Mouse (Mus musculus) CD8-positive naive resting alpha-beta T cell, adult 2 months (primary cell): ENCODE data around the gene Krt14.
"Not testable (repeated sequence)": the region's sequence is repeated elsewhere in the genome, so short reads cannot be mapped to it uniquely, and the experiment has no call there.

Source experiments
- DNase-seq, 2 experiments: peaks; one replicate each; pipeline ENCODE4 v3.0.0; 2022; ENCODE audit warnings: low read depth in 2 of 2, low spot score in 2 of 2

The Krt14 gene

GRCm38 (mm10) chr11:100207498-100207897 is at the start of gene Krt14:
Gene Krt14, minus strand, starts transcription at chr11:100207548.
- no peak for DNase-seq

DNA sequence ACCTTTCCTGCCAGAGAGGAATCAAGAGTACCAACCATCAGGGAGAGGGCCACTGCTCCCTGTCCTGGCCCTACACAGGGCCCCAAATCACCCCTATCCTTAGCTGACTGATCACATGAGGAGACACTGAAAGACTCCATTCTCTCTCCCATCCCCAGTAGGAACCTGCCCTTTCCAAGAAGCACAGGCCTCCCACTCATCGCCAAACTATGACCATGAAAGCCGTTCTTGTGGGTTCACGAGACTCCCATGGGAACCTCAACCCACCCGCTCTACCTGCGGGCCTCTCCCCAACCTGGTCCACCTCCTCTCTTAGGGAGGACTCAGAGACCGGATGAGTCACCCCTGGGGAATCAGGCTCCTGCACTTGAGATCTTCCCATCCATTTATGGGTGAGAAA is 48.2 kb upstream of the Krt14 start:
- no peak for DNase-seq

DNA sequence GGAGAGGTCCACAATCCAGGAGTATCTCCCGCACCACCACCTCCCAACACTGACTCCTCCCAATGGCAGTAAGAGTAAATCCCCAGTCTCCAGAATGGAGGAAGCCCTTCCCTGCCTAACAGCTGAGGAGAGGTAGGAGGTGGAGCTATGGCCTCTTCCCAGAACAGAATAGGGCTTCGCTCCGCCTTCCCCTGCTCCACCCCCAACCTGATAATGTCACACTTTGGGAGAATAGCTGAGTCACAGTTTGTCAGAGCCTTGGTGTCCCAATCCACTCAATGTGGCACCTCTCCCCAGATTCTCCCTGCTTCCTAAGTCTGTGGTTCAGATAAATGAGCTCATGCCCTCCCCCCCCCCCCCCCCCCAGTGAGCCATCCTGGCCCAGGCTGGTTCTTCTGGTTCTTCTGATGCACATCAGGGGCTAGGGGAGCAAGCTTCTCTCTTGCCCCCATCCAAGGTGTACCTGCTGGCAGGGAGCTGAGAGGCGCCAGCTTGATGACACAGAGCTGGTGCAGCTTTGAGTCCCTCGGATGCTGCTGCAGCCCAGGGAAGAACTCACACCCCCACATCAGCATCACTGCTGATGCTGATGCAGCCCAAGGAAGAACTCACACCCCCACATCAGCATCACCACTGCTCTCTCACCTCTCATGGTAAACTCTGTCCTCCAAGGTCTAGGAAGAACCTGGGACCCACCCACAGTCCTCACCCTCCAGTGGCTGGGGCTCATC is 47.2 kb upstream of the Krt14 start:
- no peak for DNase-seq

- no peak for DNase-seq
Observed at GRCm38 (mm10) chr11:100248852-100249465, 41.6 kb upstream of the Krt14 start, which contains the start of gene Krt16. Gene Krt16, minus strand, starts transcription at chr11:100248902.

DNA sequence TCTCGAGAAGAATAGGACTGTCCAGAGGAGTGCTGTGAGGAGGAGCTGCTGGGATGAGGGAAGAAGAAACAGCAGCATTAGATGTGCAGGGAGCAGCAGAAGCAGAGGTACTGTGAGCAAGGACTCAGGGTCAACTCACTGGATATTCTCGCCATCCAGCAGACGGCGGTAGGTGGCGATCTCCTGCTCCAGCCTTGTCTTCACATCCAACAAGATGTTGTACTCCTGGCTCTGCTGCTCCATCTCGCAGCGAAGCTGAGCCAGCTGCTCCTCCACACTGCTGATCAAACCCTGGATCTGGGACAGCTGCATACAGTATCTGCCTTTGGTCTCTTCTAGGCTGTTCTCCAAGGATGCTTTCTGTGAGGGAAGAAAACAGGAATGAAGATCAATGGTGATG is 39.1 kb upstream of the Krt14 start:
- DNase-seq, result not testable (repeated sequence)

- DNase-seq, result not testable (repeated sequence)
Observed at GRCm38 (mm10) chr11:100240272-100240671, 32.9 kb upstream of the Krt14 start.

DNA sequence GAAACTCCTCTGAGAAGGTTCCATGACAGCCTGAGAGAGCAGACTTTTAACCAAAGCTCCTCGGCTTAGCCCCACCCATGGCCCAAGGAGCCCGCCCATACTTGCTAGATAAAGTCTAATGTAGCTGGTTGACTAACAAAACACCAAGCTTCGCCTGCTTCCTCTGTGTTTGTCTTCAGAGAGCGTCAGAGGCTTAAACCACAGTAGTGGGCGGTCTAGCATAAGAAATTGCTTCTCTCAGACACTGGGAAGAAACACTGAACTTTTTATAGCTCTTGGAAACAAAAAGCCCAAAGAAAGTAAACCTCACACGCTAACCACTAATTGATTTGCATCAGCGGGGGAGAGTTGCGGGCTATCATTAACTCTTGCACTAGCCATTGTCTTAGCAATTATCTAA is 14.4 kb upstream of the Krt14 start:
- DNase-seq, result no peak

DNA sequence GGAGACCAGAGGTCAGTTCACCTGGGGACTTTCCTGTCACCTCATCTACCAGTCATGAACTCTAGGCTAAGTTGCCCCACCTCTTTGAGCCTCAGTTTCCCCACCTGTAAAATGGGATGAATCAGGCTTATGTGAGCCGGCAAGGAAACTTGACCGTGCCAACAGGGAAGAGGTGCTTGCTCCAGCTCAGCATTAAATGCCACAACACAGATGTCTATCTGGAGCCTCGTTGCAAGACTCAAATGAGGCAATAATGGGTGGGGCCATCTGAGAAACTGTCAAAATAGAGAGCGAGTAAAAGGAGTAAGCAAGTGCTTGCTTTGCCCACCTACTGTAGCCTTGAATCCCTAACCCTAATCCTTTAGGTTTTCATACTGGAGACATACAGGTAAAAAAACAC is 12.0 kb upstream of the Krt14 start:
- DNase-seq, result no peak

DNA sequence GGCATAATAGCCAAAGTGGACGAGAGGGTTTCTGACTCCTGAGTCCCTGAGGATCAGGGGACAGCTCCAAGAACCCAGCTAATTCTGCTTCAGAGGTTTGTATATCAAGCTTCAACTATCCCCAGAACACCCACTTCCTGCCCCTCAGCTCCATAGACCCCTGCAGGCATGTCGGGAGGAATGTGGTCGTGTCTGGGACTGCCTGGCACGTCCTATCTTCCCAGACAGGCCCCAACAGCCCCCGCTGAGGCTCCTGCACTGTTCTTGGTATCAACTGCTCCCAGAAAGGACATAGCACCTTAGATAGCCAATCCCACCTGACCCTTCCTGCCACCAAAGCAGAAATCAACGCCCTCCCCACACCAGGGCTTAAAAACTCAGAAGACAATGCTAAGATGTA is 1.2 kb upstream of the Krt14 start:
- DNase-seq, result no peak

DNA sequence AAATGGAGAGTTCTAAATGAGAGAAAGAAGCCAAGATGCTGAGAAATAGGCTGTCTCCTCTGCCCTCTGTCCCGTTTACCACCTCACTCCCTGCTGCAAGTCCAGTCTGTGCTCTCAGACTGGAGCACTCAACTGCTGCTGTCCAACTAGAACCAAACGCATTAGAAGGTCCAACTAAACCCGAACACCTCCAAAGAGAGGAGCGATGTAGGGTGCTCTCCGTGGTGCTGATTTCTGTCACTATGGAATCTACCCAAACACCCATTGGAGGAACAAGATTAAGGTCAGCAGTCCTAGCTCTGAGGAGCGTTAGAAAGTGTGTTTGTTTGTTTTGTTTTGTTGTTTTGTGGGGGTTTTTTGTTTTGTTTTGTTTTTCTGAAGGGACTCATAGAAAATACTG is 3.9 kb downstream of the Krt14 start:
- no peak for DNase-seq

DNA sequence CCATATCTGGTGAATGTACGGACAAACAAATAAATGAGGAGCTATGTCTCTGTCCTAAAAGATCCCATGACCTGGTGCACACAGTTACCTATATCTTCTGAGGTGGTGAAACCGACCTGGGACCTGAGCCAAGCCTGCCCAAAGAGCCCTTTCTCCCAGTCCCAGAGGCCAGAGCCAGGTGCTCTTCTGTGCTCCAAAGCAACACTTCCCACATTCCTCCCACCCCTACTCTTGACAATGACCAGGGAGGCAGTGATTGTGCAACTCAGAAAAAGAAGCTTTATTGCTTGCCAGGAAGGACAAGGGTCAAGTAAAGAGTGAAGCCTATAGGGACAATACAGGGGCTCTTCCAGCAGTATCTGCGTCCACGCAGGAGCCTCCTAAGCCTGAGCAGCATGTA is 4.4 kb downstream of the Krt14 start:
- no peak for DNase-seq

DNA sequence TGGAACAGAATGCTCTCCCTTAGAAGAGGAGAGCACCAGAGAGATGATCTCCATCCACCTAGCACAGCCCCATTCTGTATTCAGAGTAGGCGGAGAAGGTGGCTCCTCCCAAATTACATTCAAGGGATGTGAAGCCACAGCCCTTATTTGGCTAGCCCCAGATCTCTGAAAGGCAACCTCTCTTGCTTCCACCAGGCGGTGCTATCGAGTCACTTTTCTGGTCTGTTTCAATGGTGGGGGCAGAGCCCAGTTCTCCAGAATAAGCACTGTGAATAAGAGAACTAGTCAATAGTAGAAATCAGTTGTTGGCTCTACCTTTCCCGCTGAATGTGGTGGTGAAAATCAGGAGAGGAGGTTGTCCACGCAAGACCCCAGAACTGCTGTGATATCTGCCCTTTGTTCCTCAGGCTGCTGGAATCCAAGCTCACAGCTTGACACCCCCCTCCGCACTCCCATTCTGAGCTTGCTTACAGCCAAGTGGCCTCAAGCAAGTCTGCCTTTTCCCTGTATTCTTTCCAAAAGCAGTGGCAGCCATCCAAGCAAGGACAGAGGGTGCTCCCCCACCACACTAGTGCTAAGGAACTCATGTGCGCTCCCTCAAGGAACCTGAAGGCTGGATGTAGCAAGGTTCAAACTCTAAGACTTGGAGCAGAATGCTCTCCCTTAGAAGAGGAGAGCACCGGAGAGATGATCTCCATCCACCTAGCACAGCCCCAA is 7.1 kb downstream of the Krt14 start:
- DNase-seq, result no peak

GRCm38 (mm10) chr11:100198666-100199065 is 8.7 kb downstream of the Krt14 start:
- no peak for DNase-seq

GRCm38 (mm10) chr11:100192992-100193391 is 14.4 kb downstream of the Krt14 start, which contains the start of gene Krt9:
Gene Krt9, minus strand, starts transcription at chr11:100193246.
- no peak for DNase-seq

GRCm38 (mm10) chr11:100191820-100192219 is 15.5 kb downstream of the Krt14 start:
- DNase-seq, result no peak

DNA sequence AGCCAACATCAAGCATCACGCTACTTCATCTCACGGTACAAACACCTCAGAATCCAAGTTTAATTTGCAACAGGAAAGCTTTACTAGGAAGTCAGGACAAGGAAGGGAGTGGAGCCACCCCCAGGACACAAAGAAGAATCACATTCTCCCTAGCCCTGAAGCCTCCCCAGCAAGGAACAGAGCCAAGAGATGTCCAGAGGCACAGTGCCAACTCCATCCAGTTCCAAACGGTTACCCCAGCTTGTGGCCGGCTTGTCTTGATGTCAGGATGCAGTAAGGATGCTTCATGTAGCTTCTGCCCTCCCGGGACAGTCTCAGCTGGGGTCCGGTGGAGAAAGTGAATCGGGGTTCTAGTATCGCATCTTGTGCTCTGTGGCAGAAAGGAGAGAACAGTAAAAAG is 20.6 kb downstream of the Krt14 start:
- DNase-seq, result no peak

DNA sequence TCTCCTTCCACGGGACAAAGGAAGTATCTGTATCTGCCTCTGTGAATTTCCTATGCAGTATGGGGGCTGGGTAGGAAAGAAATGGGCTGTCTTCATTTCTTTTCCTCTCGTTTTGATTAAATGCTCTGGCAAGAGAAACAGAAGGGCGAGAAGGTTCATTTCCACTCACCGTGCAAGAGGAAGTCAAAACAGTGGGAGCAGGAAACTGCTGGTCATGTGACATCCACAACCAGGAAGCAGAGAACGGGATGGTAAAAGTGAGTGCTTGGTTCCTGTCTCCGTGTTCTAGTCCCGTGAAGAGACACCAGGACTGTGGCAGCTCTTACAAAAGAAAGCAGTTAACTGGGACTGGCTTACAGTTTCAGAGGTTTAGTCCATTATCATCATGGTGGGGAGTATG is 25.6 kb downstream of the Krt14 start:
- DNase-seq, result no peak

GRCm38 (mm10) chr11:100179260-100179659 is 28.1 kb downstream of the Krt14 start:
- DNase-seq, result no peak

DNA sequence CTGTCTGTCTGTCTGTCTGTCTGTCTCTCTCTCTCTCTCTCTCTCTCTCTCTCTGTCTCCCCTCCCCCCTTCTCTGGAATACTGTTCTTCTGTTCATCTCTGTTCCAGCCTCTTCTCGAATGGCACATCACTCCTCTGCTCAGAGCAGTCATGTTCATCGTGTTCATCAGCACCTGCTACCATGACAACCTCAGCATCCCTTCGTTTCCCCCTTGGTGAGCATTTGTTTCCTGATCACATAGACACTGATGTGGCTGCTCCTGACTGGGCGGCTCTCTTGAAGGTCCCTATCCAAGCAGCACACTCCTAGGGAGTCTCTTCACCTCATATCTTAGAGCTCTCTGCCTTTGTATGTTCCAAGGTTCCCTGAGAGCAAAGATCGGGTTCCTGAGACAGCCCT is 29.0 kb downstream of the Krt14 start:
- DNase-seq, result no peak

- DNase-seq, result no peak
Observed at GRCm38 (mm10) chr11:100176791-100177190, 30.6 kb downstream of the Krt14 start.

DNA sequence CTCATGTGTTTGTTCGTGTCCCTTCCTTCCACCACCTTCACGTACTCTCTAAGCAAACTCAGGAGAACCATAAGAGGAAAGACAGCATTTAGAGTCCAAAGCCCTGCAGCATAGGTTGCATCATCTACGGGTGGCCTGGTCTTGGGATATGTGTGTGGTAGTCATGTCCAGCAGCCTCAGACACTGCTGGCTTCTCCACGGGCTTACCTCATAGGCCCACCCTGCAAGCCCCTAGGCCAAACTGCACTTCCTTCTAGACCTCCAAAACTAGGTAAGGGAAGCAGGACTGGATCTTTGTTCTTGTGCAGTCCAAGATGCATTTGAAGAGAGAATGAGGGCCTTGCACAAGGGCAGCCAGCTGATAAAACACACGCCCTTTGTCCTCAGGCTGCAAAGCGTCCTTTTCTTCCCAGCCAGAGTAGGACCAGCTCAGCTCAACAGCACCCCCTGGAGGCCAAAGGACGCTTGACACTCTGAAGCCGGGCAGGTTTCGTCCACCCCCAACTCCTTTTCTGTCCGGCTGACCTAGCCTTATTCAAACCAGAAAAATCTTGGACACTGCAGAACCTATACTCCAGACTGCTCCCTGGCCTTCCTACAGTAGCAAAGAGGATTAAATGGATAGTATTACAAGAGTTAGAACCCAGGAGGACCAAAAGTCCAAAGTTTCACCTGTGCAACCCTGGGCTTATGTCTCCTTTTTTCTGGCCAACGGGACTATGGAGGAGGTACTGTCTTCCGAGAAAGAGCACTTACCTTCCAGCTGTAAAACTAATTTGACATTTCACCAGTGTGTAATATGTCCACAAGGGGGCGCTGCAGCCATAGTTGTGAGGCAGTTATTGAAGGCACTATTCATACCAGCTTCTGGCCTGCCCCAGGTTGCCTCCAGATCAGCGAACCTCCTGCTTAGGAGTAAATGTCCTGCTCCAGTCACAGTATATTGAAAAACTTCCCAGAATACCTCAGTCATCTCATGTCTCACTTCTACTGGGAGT is 38.3 kb downstream of the Krt14 start:
- peak; percentile 3 to 20 for DNase-seq
